Mouse (Mus musculus) olfactory bulb, adult 2 months (tissue): ENCODE measurements around the gene Lnx1.

Experiments
- CTCF ChIP-seq: fragments of 200-500 bp; IDR thresholded peaks from 2 replicates; pipeline ENCODE4 v1.5.1; 2012; ENCODE audit warnings: low read depth, mild to moderate bottlenecking, low read length, moderate library complexity; ENCODE audit not compliant: insufficient read depth
- POLR2A ChIP-seq: fragments of 200-500 bp; IDR thresholded peaks from 2 replicates; pipeline ENCODE4 v1.6.1; 2012; ENCODE audit warnings: mild to moderate bottlenecking, low read depth, low read length, moderate library complexity; ENCODE audit not compliant: insufficient read depth

- no peak for TF ChIP-seq POLR2A
- no peak for TF ChIP-seq CTCF
Measured at GRCm38 (mm10) chr5:74624385-74624784, 78.3 kb downstream of the Lnx1 start.
